Mouse (Mus musculus) limb, embryonic 11.5 days (tissue): Measurements from ENCODE around the gene Gm11639. TPM values are rescaled to one million over a fixed set of nuclear protein-coding genes. Genes with fewer than 3 reads are reported as not detected.
"Not testable (repeated sequence)": the region's sequence is repeated elsewhere in the genome, so short reads cannot be mapped to it uniquely, and the experiment has no call there.

Experiments
- ATAC-seq: fragments of 200-750 bp; cut with Nextera tagmentation; 2 replicates; pipeline ENCODE4 v1.8.0; 2017; ENCODE audit warnings: low read depth; ENCODE audit not compliant: insufficient number of reproducible peaks, low FRiP score, low TSS enrichment
- DNase-seq: peaks from one replicate; pipeline ENCODE4 v3.0.0-alpha.2; 2015; ENCODE audit warnings: low spot score
- H3K27ac ChIP-seq: fragments of 300-500 bp; sonication (generic); replicated peaks from 2 replicates; pipeline ENCODE4 v1.5.1; 2014; ENCODE audit warnings: low read depth, mild to moderate bottlenecking, low read length
- H3K27me3 ChIP-seq: fragments of 300-500 bp; sonication (generic); 2 replicates; pipeline ENCODE4 v1.6.1; 2014; ENCODE audit warnings: mild to moderate bottlenecking, low read length, mixed read lengths; ENCODE audit not compliant: control insufficient read depth, insufficient read depth
- H3K36me3 ChIP-seq: fragments of 300-500 bp; sonication (generic); 2 replicates; pipeline ENCODE4 v1.6.1; 2014; ENCODE audit warnings: mild to moderate bottlenecking, low read length, moderate library complexity, mixed read lengths; ENCODE audit not compliant: control insufficient read depth, insufficient read depth
- H3K4me1 ChIP-seq: fragments of 300-500 bp; sonication (generic); 2 replicates; pipeline ENCODE4 v1.6.1; 2014; ENCODE audit warnings: low read length, mixed read lengths; ENCODE audit not compliant: control insufficient read depth, insufficient read depth
- H3K4me2 ChIP-seq: fragments of 300-500 bp; sonication (generic); 2 replicates; pipeline ENCODE4 v1.6.1; 2014; ENCODE audit warnings: low read depth, mild to moderate bottlenecking, moderate library complexity; ENCODE audit not compliant: severe bottlenecking
- H3K4me3 ChIP-seq: fragments of 300-500 bp; sonication (generic); 2 replicates; pipeline ENCODE4 v1.5.1; 2014; ENCODE audit warnings: low read depth, low read length
- H3K9ac ChIP-seq: fragments of 300-500 bp; sonication (generic); 2 replicates; pipeline ENCODE4 v1.6.1; 2014; ENCODE audit warnings: mild to moderate bottlenecking, low read length
- H3K9me3 ChIP-seq: fragments of 300-500 bp; sonication (generic); 2 replicates; pipeline ENCODE4 v1.6.1; 2016; ENCODE audit warnings: low read length; ENCODE audit not compliant: control insufficient read depth
- WGBS: fragments of 180-500 bp; shearing (Covaris S2); extraction: QIAGEN DNeasy Blood & Tissue Kit; methylation state at CpG from one replicate; pipeline ENCODE4 v1.1.7; 2014; 5-methylcytosine and 5-hydroxymethylcytosine counted together
- polyA plus RNA-seq: library from polyadenylated mRNA; unstranded; fragments of >200 nt; fragmentation: Nextera tagmentation; extraction: Ambion mirVana; gene quantifications from 2 replicates; pipeline ENCODE4 v1.2.1, GENCODE M21; 2014

Gm11639 gene
- polyA plus RNA-seq, 1 experiment from 2014 or later, result not detected

GRCm38 (mm10) chr11:105125735-105126519, 440.4 kb downstream of the Gm11639 start, which contains the start of gene Mettl2:
Mettl2 (plus strand) TSS chr11:105126425.
- Histone ChIP-seq H3K4me1 (peaks cover 9% of the 10 kb centered on the region), H3K9me3 (no peaks in the 10 kb centered on the region), H3K4me2 (peak within 1 kb of the TSS; percentile 70), H3K9ac (peak within 1 kb of the TSS; percentile 72), H3K4me3 (peak within 1 kb of the TSS; percentile 99), H3K27ac (no peak within 1 kb of the TSS), H3K27me3 (no peaks in the 10 kb centered on the region), H3K36me3 (peaks cover 3% of the 10 kb centered on the region; the same call in 1 of the 2 replicates)
- peak; percentile 84 for ATAC-seq
- DNase-seq, result peak; percentile 86
- WGBS, result 2% methylated on average over 23 of the region's 38 CpGs

DNA sequence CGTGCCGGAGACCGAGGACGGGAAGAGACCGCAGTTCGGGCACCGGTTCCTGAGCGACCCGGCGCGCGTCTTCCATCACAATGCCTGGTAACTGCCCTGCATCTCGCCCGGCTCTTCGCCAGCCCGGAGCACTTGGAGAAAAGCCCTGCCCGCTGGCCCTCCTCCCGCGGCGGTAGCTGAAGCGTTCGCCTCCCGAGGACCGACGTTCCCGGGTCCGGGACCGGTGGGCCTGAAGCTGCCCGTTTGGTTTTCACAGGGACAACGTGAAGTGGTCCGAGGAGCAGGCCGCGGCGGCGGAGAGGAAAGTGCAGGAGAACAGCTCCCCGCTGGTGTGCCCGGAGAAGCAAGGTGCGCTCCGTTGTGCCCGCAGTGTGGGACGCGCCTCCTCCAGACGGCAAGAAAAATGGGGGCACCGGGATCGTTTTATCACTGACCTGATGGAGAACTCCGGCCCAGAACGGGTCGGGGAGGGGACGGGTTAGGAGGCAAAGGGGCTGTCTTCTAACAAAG, 441.1 kb downstream of the Gm11639 start:
- peak overlapping the region; percentile 72 for H3K9ac ChIP-seq
- no peaks in the 10 kb centered on the region for H3K27me3 ChIP-seq
- no peaks in the 10 kb centered on the region for H3K9me3 ChIP-seq
- H3K4me3 ChIP-seq, result peak overlapping the region; percentile 99
- no peak for DNase-seq
- H3K36me3 ChIP-seq, result peaks cover 3% of the 10 kb centered on the region; the same call in 1 of the 2 replicates
- H3K27ac ChIP-seq, result no peak overlapping the region
- peaks cover 9% of the 10 kb centered on the region for H3K4me1 ChIP-seq
- under 1% methylated on average over 47 of the region's 49 CpGs for WGBS
- peak; percentile 7; the same call in 1 of the 2 replicates for ATAC-seq
- peak overlapping the region; percentile 70 for H3K4me2 ChIP-seq

DNA sequence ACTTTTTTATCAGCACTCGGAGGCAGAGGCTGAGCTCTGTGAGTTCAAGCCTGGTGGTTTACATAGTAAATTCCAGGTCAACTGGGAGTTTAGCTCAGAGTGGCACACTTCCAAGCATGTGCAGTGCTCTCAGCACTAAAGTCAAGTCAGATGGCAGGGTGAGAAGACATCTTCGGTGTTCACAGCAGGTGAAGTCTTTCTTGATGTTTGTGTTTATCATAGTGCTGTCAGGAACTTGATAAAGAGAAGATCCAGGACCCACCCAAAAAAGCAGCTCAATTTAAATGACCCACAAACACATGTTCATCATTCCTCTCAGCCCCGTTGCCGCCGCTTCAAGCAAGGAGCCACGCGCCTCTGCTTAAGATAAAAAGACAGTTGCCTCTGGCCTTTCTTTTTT, 450.2 kb downstream of the Gm11639 start:
- H3K4me2 ChIP-seq, result no peak overlapping the region
- DNase-seq, result no peak
- H3K27me3 ChIP-seq, result no peaks in the 10 kb centered on the region
- H3K36me3 ChIP-seq, result peaks cover 26% of the 10 kb centered on the region
- no peak overlapping the region for H3K4me3 ChIP-seq
- no peak overlapping the region for H3K9ac ChIP-seq
- no peak for ATAC-seq
- no peak overlapping the region for H3K27ac ChIP-seq
- 96% methylated on average over 7 of the region's 7 CpGs for WGBS
- no peaks in the 10 kb centered on the region for H3K9me3 ChIP-seq
- H3K4me1 ChIP-seq, result no peaks in the 10 kb centered on the region

DNA sequence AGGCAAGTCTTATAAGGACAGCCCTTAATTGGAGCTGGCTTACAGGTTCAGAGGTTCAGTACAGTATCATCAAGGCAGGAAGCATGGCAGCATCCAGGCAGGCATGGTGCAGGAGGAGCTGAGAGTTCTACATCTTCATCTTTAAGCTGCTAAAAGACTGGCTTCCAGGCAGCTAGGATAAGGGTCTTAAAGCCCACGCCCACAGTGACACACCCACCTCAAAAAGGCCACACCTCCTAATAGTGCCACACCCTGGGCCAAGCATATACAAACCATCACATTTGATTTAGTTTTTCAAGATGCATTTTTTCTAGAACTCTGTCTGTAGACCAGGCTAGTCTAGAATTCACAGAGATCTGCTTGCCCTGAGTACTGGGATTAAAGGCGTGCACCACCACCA, 451.7 kb downstream of the Gm11639 start:
- H3K36me3 ChIP-seq, result peaks cover 24% of the 10 kb centered on the region
- not testable (repeated sequence) for H3K27me3 ChIP-seq, H3K4me1 ChIP-seq, H3K4me3 ChIP-seq, H3K9ac ChIP-seq, H3K27ac ChIP-seq, ATAC-seq, DNase-seq, H3K4me2 ChIP-seq, H3K9me3 ChIP-seq
- WGBS, result 93% methylated on average over 2 of the region's 2 CpGs

DNA sequence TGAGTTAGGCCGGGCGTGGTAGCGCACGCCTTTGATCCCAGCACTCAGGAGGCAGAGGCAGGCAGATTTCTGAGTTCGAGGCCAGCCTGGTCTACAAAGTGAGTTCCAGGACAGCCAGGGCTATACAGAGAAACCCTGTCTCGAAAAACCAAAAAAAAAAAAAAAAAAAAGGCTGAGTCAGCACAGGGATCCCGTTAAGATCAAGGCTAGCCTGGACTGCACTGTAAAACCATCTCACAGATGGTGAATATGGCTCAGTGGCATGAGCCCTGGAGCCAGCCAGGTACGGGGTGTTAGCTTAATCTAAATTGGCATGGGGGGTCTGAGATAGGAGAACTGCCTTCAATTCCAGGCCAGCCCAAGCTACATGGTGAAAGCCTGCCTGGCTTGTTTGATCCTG, 455.0 kb downstream of the Gm11639 start:
- not testable (repeated sequence) for H3K4me2 ChIP-seq, H3K4me1 ChIP-seq, H3K27ac ChIP-seq, ATAC-seq, H3K27me3 ChIP-seq, H3K4me3 ChIP-seq, DNase-seq, H3K9ac ChIP-seq, H3K9me3 ChIP-seq
- H3K36me3 ChIP-seq, result peaks cover 14% of the 10 kb centered on the region; the same call in 1 of the 2 replicates
- 95% methylated on average over 7 of the region's 8 CpGs for whole genome bisulfite sequencing

- no peak overlapping the region for H3K9ac ChIP-seq
- 94% methylated on average over 5 of the region's 5 CpGs for WGBS
- H3K9me3 ChIP-seq, result no peaks in the 10 kb centered on the region
- no peak overlapping the region for H3K4me3 ChIP-seq
- peaks cover 14% of the 10 kb centered on the region; the same call in 1 of the 2 replicates for H3K36me3 ChIP-seq
- no peak overlapping the region for H3K27ac ChIP-seq
- no peak for ATAC-seq
- no peak overlapping the region for H3K4me2 ChIP-seq
- H3K4me1 ChIP-seq, result no peaks in the 10 kb centered on the region
- DNase-seq, result no peak
- 0 out of 2 replicates have a peak, but pooled peaks cover 1% of the 10 kb centered on the region for H3K27me3 ChIP-seq
These were observed 455.6 kb downstream of the Gm11639 start for GRCm38 (mm10) chr11:105141115-105141514.

DNA sequence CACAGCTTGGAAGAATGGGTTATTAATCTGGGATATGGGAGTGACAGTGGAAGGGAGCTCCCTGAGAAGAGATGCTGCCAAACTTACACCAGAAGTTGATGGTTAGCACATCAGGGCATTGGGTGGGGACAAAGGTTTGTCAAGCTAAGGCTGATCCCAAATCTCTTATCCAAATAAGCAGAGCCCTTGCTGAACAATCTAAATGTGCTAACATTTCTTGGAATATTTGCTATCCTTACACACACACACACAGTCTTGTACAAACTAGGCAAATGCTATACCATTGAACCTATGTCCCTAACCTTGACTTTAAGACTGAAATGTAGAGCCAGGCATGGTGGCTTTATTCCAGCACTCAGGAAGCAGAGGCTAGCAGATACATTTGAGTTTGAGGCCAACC, 458.1 kb downstream of the Gm11639 start:
- 0 out of 2 replicates have a peak, but pooled peaks cover 2% of the 10 kb centered on the region for H3K27me3 ChIP-seq
- peaks cover 3% of the 10 kb centered on the region; the same call in 1 of the 2 replicates for H3K36me3 ChIP-seq
- H3K9ac ChIP-seq, result no peak overlapping the region
- no peak for ATAC-seq
- no peak overlapping the region for H3K4me3 ChIP-seq
- H3K4me2 ChIP-seq, result no peak overlapping the region
- no peak for DNase-seq
- H3K9me3 ChIP-seq, result no peaks in the 10 kb centered on the region
- H3K4me1 ChIP-seq, result no peaks in the 10 kb centered on the region
- no peak overlapping the region for H3K27ac ChIP-seq

GRCm38 (mm10) chr11:105144084-105144483, 458.6 kb downstream of the Gm11639 start:
- Histone ChIP-seq H3K9ac (no peak overlapping the region), H3K4me1 (no peaks in the 10 kb centered on the region), H3K9me3 (no peaks in the 10 kb centered on the region), H3K36me3 (peaks cover 2% of the 10 kb centered on the region; the same call in 1 of the 2 replicates), H3K4me2 (no peak overlapping the region), H3K27ac (no peak overlapping the region), H3K4me3 (no peak overlapping the region), H3K27me3 (0 out of 2 replicates have a peak, but pooled peaks cover 2% of the 10 kb centered on the region)
- DNase-seq (no peak), ATAC-seq (no peak)
- 86% methylated on average over 3 of the region's 3 CpGs for WGBS
